Mouse (Mus musculus) stomach, postnatal 0 days (tissue): ENCODE measurements around the gene Usp38.

Source experiments
- CTCF ChIP-seq: IDR thresholded peaks from 2 replicates; pipeline ENCODE4 v1.5.1; 2016; ENCODE audit warnings: antibody characterized with exemption, low read depth, mild to moderate bottlenecking, moderate library complexity
- EP300 ChIP-seq: optimal IDR thresholded peaks from 2 replicates; pipeline ENCODE3; 2016; ENCODE audit warnings: antibody characterized with exemption

DNA sequence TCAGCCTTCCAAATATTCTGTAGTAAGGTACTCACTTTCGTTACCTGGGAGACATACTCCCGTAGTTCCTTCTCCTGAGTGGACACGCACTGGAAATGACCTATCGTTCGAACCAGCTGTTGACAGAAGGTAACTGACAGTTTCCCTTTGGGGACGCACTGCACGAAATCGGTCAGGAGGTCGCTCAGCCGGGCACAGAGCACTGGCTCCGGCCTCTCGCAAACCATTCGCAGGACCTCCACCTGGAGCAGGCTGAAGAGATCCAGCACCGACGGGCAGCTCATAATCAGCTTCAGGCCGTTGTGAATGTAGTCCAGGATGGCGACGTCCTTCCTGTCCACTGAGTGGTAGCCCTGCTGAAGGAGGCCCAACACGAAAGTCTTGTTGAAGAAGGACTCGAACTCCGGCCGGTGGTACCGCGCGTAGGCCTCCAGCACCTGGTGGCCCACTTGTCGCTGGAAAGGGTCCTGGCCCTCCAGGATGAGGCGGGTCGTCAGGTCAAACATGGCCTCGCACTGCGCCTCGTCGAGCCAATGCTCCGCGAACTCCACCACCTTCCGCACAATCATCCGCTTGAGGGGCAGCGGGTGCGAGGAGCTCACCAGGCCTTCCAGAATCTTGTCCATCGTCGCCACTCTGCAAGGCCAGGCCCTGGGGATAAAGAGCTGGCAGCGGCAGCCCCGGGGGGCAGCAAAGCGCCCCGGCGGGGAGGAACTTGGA, 757 bp downstream of the Usp38 start:
- no peak for TF ChIP-seq EP300
- TF ChIP-seq CTCF, result no peak
